Mouse (Mus musculus): ENCODE results near the gene Bora.
A peak's percentile ranks its signal among the peaks of the same experiment; 100 is the strongest.

Bora gene

GRCm38 (mm10) chr14:99071146-99071545, 25.1 kb downstream of the Bora start:
- DNase-seq, result no peak

GRCm38 (mm10) chr14:99088947-99089346, 42.9 kb downstream of the Bora start:
- no peak for DNase-seq

DNA sequence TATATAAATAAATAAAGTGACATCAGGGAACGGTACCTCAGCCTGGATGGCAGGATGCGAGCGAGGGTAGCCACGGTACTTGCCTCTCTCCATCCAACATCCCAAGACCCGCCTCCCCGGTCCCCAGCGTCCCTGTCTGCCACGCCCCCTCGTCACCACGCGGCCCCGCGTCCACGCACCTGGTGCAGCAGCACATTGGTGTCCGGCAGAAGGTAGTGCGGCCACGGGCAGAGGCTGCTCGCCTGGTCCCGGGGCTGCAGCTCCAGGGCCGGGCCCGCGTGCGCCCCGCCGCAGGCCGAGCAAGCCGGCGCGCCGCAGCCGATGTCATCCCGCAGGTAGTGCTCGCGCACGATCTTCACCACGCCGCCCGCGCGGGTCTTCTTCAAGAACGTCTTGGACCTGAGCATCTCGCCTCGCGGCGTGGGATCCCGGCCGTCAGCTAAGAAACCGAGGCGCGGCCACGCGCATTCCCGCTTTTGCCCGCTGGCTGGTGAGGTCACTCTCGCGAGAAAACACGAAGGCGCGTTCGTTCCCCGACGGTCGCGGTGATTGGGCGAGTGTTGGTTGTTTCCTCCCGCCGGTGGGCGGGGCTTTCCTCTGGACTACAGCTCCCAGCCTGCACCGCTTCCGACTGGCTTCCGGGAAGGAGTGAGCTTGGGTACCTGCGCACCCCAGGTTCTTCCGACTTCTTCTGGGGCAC, 53.4 kb downstream of the Bora start, which contains the start of the genes Pibf1 and Dis3:
Gene Pibf1 (plus strand): TSS at position 158 of the 700 bp plus-strand sequence.
Gene Dis3 (minus strand): TSS at position 504 of the 700 bp plus-strand sequence.
- peak; percentile 99 for DNase-seq

GRCm38 (mm10) chr14:99099967-99100587, 54.1 kb downstream of the Bora start:
- DNase-seq, result peak in 1 of 2 experiments; percentile 56

DNA sequence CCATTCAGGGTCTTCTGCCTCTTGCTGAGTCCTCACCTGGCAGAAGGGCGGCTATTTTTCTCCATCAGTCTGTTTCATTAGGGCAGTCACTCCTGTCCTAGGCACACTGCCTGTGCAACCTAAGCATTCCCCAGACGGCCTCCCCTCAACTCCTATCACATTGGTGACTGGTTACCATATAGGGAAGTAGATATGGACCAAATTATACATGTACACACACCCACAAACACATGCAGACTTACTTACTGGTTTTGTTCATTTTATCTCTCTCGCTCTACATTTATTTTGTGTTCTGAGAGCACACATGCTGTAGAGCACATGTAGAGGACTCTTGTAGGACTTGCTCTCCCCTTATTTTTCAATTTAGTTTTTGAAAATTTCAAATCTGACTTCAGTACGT, 57.0 kb downstream of the Bora start:
- DNase-seq, result no peak

DNA sequence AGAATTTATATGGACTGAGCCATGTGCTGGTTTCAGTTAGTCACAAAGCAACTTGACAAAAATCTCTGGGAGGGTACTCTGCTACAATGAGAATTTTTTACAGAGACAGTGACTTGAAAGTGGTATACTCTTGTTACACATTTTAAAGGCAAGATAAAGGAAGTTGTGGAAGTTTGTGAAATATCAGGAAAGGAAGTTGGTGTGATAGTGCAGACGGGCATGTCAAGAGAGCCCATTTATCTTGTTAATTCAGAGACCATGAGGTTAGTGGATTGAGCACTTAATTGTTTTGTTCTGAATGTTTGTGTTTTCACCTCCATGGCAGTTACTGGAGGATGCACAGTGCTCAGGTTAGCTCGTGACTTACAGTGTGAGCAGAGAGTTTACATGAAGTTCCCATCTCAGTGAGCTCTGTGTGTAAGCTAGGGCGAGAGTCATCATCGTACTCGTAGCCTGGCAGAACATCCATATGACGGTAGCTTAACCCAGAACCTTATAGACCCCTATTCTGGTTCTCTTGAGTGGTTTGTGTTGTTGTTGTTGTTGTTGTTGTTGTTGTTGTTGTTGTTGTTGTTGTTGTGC, 58.6 kb downstream of the Bora start:
- DNase-seq, result no peak

DNA sequence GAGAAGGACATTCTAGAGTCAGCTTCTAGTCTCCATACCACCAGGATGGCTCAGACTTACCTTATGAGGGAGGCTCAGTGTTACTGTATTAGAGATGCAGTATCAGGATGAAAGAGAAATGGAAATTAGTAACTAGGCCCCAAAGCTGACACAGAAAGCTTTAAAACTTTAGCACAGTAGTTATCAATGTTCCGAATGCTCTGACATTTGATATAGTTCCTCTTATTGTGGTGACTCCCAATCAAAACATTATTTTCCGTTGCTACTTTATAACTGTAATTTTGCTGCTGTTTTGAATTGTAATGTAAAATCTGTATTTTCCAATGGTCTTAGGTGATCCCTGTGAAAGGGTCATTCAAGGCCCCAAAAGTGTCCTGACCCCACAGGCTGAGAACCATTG, 60.6 kb downstream of the Bora start:
- no peak for DNase-seq

GRCm38 (mm10) chr14:99107631-99108187, 61.7 kb downstream of the Bora start:
- no peak for DNase-seq

- no peak for DNase-seq
Measured at GRCm38 (mm10) chr14:99108762-99109161, 62.7 kb downstream of the Bora start.

DNA sequence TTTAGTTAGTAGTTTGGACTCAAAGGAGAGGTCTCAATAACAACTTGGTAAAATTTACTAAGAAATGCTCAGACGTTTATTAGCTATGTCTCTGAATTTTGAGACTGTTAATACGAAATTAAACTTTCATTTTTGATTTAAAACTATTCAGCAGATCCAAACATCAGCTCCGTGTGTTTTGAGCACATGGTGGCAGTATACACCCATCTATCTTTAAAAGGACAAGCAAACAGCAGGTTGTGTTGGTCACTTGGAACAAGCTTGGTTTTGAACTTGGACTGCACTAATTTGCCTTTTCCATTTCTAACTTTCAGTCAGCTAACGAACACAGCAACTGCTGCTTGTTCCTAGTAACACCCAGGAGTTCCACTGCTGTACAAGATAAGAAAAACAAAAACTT, 71.6 kb downstream of the Bora start:
- DNase-seq, result peak; percentile 17 to 28

GRCm38 (mm10) chr14:99121584-99122339, 75.7 kb downstream of the Bora start:
- DNase-seq, result no peak

- no peak for DNase-seq
Measured at GRCm38 (mm10) chr14:99124076-99124475, 78.1 kb downstream of the Bora start.
